Mouse (Mus musculus): ENCODE data around the gene Arhgef2.

DNA sequence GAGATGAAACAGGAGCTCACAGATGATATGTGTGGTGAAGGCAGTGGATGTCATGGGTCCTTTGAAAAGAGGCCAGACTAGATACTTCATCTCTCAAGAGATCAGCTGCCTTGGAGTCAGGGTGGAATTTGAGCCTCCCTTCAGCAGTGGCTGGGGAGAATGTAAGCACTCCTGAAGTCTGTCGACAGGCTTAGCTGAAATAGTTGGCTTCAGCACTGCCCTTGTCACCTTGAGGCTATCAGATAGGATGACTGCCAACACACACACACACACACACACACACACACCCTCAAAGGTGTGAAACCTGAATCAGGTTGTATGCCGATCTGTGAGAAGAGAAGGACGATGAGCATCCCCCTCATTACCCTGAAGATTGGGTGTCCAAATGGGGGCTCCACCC is 14.7 kb upstream of the Arhgef2 start:
- TF ChIP-seq CTCF (IDR thresholded peaks at IDR 0.05; ENCODE audit: extremely low read depth, insufficient read depth, low read length), result no peak
- no peak for TF ChIP-seq POLR2A (IDR thresholded peaks at IDR 0.05; ENCODE audit: extremely low read depth, insufficient read depth, low read length)

Data from cortical plate, adult 2 months (tissue).